Mouse (Mus musculus) kidney, postnatal 0 days (tissue): ENCODE results near the gene Gm20604. TPM values are rescaled to one million over a fixed set of nuclear protein-coding genes. Genes with fewer than 3 reads are reported as not detected.

Experiments used
- ATAC-seq: fragments of 200-750 bp; cut with Nextera tagmentation; replicated peaks from 2 replicates; pipeline ENCODE4 v1.8.0; 2017; ENCODE audit warnings: low read depth, moderate number of reproducible peaks, moderate TSS enrichment, moderate library complexity; ENCODE audit not compliant: low FRiP score
- DNase-seq: peaks from one replicate; pipeline ENCODE4 v3.0.0-alpha.2; 2016; ENCODE audit warnings: low spot score
- H3K27ac ChIP-seq: fragments of 300-500 bp; sonication (generic); 2 replicates; pipeline ENCODE4 v1.5.1; 2014; ENCODE audit warnings: mild to moderate bottlenecking
- H3K27me3 ChIP-seq: fragments of 300-500 bp; sonication (generic); 2 replicates; pipeline ENCODE4 v1.6.1; 2014; ENCODE audit warnings: low read length, mixed read lengths; ENCODE audit not compliant: insufficient read depth
- H3K36me3 ChIP-seq: fragments of 300-500 bp; sonication (generic); 2 replicates; pipeline ENCODE4 v1.6.1; 2014; ENCODE audit warnings: low read length, mixed read lengths; ENCODE audit not compliant: insufficient read depth
- H3K4me1 ChIP-seq: fragments of 300-500 bp; sonication (generic); replicated peaks from 2 replicates; pipeline ENCODE4 v1.6.1; 2014; ENCODE audit warnings: antibody characterized with exemption, low read length, mixed read lengths; ENCODE audit not compliant: insufficient read depth
- H3K4me2 ChIP-seq: fragments of 300-500 bp; sonication (generic); 2 replicates; pipeline ENCODE4 v1.6.1; 2014; ENCODE audit warnings: mild to moderate bottlenecking, low read length, moderate library complexity, mixed read lengths
- H3K4me3 ChIP-seq: fragments of 300-500 bp; sonication (generic); replicated peaks from 2 replicates; pipeline ENCODE4 v1.5.1; 2014; ENCODE audit warnings: low read depth, low read length
- H3K9ac ChIP-seq: fragments of 300-500 bp; sonication (generic); 2 replicates; pipeline ENCODE4 v1.6.1; 2014; ENCODE audit warnings: low read depth, low read length
- H3K9me3 ChIP-seq: fragments of 300-500 bp; sonication (generic); replicated peaks from 2 replicates; pipeline ENCODE4 v1.6.1; 2016; ENCODE audit warnings: low read length, inconsistent platforms, mixed read lengths
- CTCF ChIP-seq: IDR thresholded peaks from 2 replicates; pipeline ENCODE4 v1.5.1; 2016; ENCODE audit warnings: antibody characterized with exemption, low read depth, mild to moderate bottlenecking, moderate library complexity
- WGBS: fragments of 180-500 bp; shearing (Covaris S2); extraction: QIAGEN DNeasy Blood & Tissue Kit; methylation state at CpG from one replicate; pipeline ENCODE4 v1.1.7; 2014; 5-methylcytosine and 5-hydroxymethylcytosine counted together
- polyA plus RNA-seq: library from polyadenylated mRNA; unstranded; fragments of >200 nt; fragmentation: Nextera tagmentation; extraction: Ambion mirVana; gene quantifications from 2 replicates; pipeline ENCODE4 v1.2.1, GENCODE M21; 2015

Gene Gm20604
- polyA plus RNA-seq, 1 experiment from 2014 or later: 20.5 TPM

DNA sequence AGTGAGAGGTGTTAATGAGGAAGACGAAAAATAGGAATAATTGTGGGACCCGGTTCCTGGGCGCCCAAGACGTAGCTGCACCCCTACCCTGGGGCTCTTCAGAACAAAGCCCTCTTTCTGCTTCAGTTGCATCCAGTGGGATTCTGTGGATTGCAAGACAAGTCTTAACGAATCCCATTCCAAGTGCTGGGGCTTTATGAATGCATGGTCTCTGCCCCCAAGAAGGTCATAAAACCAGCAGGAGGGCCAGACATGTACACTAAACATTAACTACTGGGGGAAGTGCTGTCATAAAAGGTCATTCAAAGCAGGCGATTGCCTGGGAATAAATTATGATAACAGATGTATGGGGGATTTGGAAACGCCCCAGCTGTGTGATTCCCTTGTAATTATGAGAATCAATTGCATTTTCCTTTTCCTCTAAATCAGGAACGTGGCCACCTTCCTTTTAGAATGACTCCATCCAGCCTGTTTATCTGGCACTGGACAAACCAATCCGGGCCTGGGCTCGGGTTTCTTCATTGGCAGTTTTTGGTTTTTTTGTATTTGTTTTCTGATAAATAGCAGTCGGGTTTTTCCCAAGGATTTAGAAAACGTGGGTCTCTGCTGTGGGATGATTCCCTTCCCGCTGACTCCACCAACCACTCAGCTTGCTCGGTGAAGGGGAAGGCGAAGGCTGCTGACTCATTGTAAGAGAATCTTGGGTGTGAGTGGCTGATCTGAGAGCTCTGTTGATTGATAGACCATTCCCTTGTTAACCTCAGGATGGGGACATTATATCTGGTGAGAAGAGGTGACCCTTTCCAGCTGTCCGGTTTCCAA is 27.5 kb downstream of the Gm20604 start:
- 16% methylated on average over 16 of the region's 16 CpGs for WGBS
- H3K9ac ChIP-seq: no peak overlapping the region
- H3K27me3 ChIP-seq: no peaks in the 10 kb centered on the region
- H3K27ac ChIP-seq: peak overlapping the region; percentile 65; the same call in 1 of the 2 replicates
- 0 out of 2 replicates have a peak, but pooled peaks cover 6% of the 10 kb centered on the region for H3K4me1 ChIP-seq
- no peaks in the 10 kb centered on the region for H3K9me3 ChIP-seq
- H3K36me3 ChIP-seq: no peaks in the 10 kb centered on the region
- no peak for TF ChIP-seq CTCF
- H3K4me3 ChIP-seq: no peak overlapping the region
- ATAC-seq (peak; percentile 42), DNase-seq (peak; percentile 57)
- peak overlapping the region; percentile 43 for H3K4me2 ChIP-seq

DNA sequence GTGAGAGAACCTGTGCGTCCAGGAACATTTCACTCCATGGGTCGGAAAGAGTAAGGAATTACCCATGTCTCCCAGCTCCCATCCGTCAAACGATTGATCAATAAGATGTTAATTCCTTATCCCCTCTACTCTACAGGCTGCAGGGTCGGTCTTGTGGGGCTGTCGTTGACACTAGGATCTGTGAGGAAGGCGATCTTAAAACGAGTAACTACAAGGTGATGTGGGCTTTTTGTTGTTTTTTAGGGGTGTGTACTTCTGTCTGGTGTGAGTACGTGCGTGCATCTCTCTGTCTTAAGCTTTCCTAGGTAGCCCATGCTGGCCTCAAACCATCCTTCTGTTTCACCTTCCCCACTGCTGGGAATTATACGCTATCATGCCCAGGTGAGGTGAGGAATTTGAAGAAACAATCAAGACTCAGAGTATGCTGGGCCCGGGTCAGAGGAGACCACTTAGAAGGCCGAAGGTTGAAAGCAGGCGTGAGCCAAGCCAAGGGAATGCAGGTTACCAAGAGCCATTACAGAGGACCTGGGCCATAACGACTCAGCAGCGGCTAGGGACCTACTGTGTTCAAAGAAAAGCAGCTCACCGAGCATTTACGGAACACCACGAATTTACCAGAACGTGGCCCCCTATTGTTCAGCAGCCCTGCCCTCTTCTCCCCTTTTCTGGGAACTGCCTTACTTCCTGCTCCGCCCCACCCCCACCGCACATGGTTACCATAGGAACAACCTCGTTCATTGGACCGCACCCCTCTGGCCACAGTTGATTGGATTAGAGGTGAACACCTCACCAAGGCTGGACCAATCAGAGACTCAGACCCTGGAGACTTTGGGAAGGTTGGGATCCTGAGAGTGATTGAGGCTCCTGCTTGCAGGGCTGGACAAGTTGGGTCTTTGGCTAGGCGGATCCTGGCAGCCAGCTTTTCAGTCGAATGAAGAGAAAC is 28.3 kb downstream of the Gm20604 start:
- peak overlapping the region; percentile 15; the same call in 1 of the 2 replicates for H3K4me3 ChIP-seq
- no peaks in the 10 kb centered on the region for H3K27me3 ChIP-seq
- 32% methylated on average over 26 of the region's 26 CpGs for WGBS
- peak; percentile 94 for ATAC-seq
- peak overlapping the region; percentile 65; the same call in 1 of the 2 replicates for H3K27ac ChIP-seq
- no peaks in the 10 kb centered on the region for H3K36me3 ChIP-seq
- DNase-seq: peak; percentile 91
- H3K9me3 ChIP-seq: no peaks in the 10 kb centered on the region
- 0 out of 2 replicates have a peak, but pooled peaks cover 6% of the 10 kb centered on the region for H3K4me1 ChIP-seq
- H3K4me2 ChIP-seq: peak overlapping the region; percentile 43
- H3K9ac ChIP-seq: no peak overlapping the region
- TF ChIP-seq CTCF: peak; percentile 8; the same call in 1 of the 2 replicates

DNA sequence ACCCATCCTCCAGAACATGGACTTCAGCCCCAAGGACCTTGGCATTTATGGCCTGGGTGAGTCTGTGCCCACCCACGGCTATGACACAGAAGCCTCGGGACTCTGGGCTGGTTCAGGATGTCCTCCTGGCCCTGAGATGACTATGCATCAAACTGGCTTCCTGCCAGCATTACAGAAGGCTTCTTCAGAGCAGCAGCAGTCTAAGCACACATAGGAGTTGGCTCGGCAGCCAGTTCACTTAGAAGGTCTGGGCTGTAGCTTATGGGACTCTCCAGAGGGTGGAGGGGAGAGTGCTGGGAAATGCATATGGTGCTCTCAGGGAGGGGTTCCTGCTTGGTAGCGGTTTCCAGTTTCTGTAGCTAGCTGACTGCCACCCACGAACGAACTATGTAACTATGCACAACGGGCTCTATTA is 32.7 kb downstream of the Gm20604 start:
- DNase-seq: no peak
- Histone ChIP-seq H3K4me2 (no peak overlapping the region), H3K4me3 (no peak overlapping the region), H3K27ac (no peak overlapping the region), H3K9me3 (no peaks in the 10 kb centered on the region), H3K4me1 (0 out of 2 replicates have a peak, but pooled peaks cover 3% of the 10 kb centered on the region), H3K9ac (no peak overlapping the region), H3K36me3 (no peaks in the 10 kb centered on the region), H3K27me3 (no peaks in the 10 kb centered on the region)
- peak; percentile 33 for ATAC-seq
- 62% methylated on average over 7 of the region's 7 CpGs for WGBS
- TF ChIP-seq CTCF: no peak

DNA sequence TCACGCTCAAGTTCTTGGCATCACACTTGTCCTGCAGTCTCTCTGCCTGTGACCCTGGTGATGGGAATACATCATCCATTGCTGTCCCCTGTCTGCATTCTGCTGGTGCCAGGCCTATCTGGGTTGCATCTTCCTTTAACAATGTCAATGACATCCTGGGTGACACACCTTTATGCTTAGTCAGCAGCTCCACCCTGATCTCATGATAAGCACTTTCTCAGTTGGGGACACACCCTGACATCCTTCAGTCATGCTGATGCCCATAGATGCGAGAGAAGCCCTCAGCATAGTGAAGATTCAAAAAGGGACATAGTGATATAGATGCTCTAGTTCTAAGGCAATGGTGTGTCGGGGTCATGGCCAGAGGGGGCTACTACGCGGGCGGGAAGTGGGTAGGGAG is 33.3 kb downstream of the Gm20604 start:
- DNase-seq (no peak), ATAC-seq (no peak)
- 91% methylated on average over 6 of the region's 6 CpGs for WGBS
- H3K27ac ChIP-seq: no peak overlapping the region
- H3K36me3 ChIP-seq: no peaks in the 10 kb centered on the region
- 0 out of 2 replicates have a peak, but pooled peaks cover 1% of the 10 kb centered on the region for H3K4me1 ChIP-seq
- H3K27me3 ChIP-seq: no peaks in the 10 kb centered on the region
- no peak for TF ChIP-seq CTCF
- H3K4me3 ChIP-seq: no peak overlapping the region
- no peak overlapping the region for H3K9ac ChIP-seq
- H3K9me3 ChIP-seq: no peaks in the 10 kb centered on the region
- H3K4me2 ChIP-seq: no peak overlapping the region

DNA sequence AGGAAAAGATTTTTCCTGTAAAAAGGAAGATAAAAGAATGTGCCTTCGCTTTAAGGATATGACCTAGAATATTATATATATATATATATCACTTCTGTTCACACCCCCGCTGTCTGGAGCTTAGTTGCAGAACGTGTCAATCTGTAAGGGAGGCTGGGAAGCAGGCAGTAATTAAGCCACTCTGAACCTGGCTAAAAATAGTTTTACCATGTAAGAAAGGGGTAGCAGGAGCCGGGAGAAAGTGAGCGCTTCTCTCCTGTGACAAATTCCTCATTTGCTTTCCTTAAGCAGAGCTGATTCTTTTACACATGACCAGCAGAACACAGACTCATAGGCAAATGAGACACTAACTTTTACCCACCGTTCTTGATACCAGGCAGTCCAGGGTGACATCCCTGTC is 34.6 kb downstream of the Gm20604 start:
- Histone ChIP-seq H3K27me3 (no peaks in the 10 kb centered on the region), H3K4me1 (no peaks in the 10 kb centered on the region), H3K36me3 (no peaks in the 10 kb centered on the region), H3K4me3 (no peak overlapping the region), H3K9me3 (no peaks in the 10 kb centered on the region), H3K4me2 (no peak overlapping the region), H3K9ac (no peak overlapping the region), H3K27ac (no peak overlapping the region)
- no peak for TF ChIP-seq CTCF
- WGBS: 56% methylated on average over 6 of the region's 6 CpGs
- ATAC-seq (no peak), DNase-seq (no peak)

DNA sequence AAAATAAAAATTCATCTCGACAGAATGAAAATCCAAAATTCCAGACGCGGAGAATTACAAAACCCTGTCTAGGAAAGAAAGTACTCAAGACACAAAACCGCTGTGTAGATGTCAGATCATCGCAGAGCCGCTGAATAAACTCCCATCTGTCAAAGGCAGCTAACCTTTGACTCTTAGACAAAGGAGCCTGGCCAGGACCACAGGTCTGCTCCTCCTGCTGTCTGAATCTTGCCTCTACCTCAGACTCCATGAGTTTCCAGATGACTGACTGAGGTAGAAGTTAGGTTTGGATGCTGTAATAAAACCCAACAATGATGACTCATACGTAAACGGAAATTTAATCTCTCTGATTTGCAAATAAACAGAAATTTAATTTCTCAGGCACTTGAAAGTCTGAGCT is 35.5 kb downstream of the Gm20604 start:
- no peaks in the 10 kb centered on the region for H3K36me3 ChIP-seq
- no peak overlapping the region for H3K4me2 ChIP-seq
- H3K9me3 ChIP-seq: no peaks in the 10 kb centered on the region
- H3K27me3 ChIP-seq: no peaks in the 10 kb centered on the region
- 51% methylated on average over 8 of the region's 8 CpGs for WGBS
- DNase-seq: no peak
- no peak overlapping the region for H3K27ac ChIP-seq
- TF ChIP-seq CTCF: no peak
- no peak overlapping the region for H3K4me3 ChIP-seq
- no peak for ATAC-seq
- no peak overlapping the region for H3K9ac ChIP-seq
- no peaks in the 10 kb centered on the region for H3K4me1 ChIP-seq
